Mouse (Mus musculus): ENCODE data around the gene Prss40. TPM values are rescaled to one million over a fixed set of nuclear protein-coding genes. Genes with fewer than 3 reads are reported as not detected.

The Prss40 gene
- polyA plus RNA-seq (2017; shearing (Covaris generic)), result not detected

DNA sequence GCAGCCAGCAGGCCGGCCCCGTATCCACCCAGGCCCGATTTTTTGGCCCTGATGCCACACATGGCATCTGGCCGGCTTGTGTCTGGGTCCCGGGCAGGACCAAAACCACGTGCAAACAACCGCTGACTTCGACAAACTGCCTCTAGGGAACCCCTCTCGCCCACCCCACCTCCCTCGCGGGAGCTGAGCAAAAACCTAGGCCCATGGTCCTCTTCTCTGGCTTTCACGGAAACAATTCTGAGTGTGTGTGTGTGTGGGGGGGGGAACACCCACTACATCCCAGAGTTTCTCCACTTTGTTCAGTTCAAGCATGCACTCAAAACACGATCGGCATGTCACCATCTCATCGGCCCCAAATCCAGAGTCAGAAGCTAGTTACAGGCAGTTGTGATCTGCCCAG is at the start of gene Prss40:
Gene Prss40 (minus strand): TSS at position 101 of the 400 bp plus-strand sequence.

GRCm38 (mm10) chr1:34578851-34579781 is 18.4 kb upstream of the Prss40 start, which contains the start of gene Amer3:
Gene Amer3, plus strand, starts transcription at chr1:34579657.

GRCm38 (mm10) chr1:34535043-34535698 is 25.6 kb downstream of the Prss40 start, which contains the start of gene Cfc1:
Gene Cfc1, plus strand, starts transcription at chr1:34535648.

Other genes starting within 250 kb of the Prss40 start
- 38.1 TPM for gene Ccdc115, start 121.3 kb downstream of the Prss40 start, polyA plus RNA-seq (2017; shearing (Covaris generic))
- 130 TPM for gene Imp4, start 121.1 kb downstream of the Prss40 start, polyA plus RNA-seq (2017; shearing (Covaris generic))
- gene Ptpn18, start 101.2 kb downstream of the Prss40 start, polyA plus RNA-seq (2017; shearing (Covaris generic)), result 202 TPM
- gene Prss39, start 62.5 kb downstream of the Prss40 start, polyA plus RNA-seq (2017; shearing (Covaris generic)), result not detected
- gene Cfc1, start 25.3 kb downstream of the Prss40 start, polyA plus RNA-seq (2017; shearing (Covaris generic)), result not detected
- gene Amer3, start 18.7 kb upstream of the Prss40 start, polyA plus RNA-seq (2017; shearing (Covaris generic)), result not detected

Measured in naive thymus-derived CD4-positive, alpha-beta T cell, adult 5 months (primary cell).